Mouse (Mus musculus) T-helper 2 cell (primary cell): Measurements from ENCODE around the gene Prpf3.
"Not testable (repeated sequence)": the region's sequence is repeated elsewhere in the genome, so short reads cannot be mapped to it uniquely, and the experiment has no call there.

ENCODE experiments used
- in situ Hi-C: fragments of 300-600 bp; cut with MboI, MseI; formaldehyde crosslinking; loops from one replicate; pipeline ENCODE4 v1.15.1; 2025; ENCODE audit warnings: high pct_unique_total_duplicates

Prpf3 gene

DNA sequence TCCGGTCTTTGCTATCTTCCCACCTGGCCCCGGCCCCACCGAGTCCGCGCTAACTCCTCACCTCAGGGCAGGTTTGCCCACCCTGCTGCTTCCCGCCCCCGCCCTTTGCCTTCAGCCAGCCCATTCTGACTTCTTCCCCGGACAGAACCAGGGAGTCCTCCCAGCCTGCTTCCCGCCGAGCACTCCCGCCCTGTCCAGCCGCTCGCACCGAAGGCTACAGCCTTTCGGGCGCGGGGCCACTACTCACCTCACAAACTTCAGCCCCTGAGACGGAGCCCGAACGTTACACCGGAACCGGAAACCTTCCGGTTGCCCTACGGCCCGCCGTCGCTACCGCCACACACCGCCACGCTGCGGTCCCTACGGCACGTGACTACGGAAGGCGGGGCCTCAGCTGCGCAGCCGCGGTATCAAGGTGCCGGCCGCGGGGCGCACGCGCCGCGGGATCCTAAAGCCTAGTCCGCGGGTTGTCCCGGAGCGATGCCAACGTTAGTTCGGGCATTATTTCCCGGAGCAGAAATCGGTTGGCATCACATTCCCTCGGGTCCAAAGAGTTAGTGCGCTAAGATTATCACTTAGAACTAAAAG lies at the start of gene Prpf3:
Prpf3 (minus strand) TSS at position 384 of the 588 bp plus-strand sequence.
- in situ Hi-C loops: no loop called here

DNA sequence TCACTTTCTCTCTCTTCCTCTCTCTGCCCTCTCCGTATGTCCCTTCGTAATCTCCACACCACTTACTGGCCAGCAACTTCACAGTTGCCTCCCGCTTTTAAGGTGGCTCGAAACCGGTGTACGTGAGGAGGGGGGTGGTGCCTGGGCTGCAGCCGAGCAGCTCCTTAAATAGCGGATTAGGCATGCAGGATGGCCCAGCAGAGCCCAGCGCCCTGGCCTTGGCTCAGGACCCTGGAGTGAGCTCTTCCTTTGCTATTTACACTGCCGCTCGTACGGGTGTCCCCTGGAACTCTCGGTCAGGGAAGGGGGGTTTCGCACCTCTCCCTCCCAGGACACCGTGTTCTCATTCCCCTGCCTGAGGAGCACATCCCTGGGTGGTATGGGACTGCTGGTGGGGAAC lies 48.9 kb upstream of the Prpf3 start, which contains the start of gene Car14:
Car14 (minus strand) TSS at position 124 of the 400 bp plus-strand sequence.
- in situ Hi-C loops: no loop called here

DNA sequence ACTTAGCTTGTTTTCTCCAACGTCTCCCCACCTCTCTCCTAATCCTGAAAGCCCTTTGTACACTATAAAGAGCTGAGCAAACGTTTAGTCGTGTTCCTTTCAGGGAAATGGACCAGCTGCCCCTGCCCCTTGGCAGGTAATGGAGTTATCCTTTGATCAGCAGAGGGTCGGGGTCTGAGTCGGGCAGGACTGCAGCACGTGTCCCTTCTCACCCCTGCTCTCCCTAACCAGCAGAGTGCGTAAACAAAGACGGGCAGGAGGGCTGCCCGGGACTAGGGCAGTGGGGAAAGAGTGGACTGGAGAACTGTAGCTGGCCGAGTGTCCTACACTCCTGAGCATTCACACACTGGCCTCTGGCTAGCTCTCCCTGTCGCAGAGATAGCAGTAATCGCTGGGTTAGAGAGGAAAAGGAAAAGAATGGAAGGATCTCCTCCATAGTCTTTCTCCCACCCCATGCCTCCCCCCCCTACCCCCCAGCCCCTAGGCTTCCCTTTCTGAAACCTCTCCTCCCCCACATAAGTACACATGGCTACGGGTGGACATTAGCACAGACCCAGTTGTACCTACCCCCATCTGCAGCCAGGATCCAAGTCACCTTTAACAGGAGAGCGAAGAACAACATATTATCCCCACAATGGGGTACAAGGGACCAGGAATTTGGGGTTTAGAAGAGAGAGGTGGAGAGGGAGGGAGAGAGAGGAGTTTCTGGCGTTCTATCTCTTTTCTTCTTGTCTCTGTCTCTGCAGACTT lies 48.2 kb upstream of the Prpf3 start:
- in situ Hi-C loops: no loop called here

DNA sequence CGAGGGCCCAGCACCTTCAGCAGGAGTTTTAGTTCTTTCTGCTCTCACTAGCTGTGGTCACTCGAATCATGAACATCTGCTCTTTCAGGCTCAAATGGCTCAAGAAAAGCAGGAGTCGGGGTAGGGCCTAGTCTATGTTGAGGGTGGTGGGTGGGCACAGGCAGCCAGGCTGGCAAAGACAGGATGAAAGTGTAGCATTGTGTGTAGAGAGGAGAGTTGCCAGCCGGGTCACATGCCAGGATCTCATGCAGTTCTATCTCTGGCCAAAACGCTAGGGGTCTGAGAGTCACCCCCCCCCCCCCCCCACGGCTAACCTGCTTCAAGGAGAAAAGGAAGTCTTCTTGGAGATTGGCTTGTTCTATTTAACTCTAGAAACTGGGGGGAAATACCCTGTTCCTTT lies 47.0 kb upstream of the Prpf3 start:
- in situ Hi-C loops: no loop called here

DNA sequence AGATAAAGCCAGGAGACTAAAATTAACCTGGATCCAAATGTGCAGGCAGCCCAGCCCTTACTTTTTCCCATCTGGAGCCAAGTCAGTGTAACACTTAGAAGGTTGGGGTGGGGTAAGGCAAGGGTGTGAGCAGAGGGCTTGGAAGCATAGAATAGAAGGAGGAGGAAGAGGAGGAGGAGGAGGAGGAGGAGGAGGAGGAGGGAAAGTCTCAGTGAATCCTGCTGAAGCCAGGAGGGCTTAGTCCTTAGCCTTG lies 46.6 kb upstream of the Prpf3 start:
- in situ Hi-C loops: no loop called here

DNA sequence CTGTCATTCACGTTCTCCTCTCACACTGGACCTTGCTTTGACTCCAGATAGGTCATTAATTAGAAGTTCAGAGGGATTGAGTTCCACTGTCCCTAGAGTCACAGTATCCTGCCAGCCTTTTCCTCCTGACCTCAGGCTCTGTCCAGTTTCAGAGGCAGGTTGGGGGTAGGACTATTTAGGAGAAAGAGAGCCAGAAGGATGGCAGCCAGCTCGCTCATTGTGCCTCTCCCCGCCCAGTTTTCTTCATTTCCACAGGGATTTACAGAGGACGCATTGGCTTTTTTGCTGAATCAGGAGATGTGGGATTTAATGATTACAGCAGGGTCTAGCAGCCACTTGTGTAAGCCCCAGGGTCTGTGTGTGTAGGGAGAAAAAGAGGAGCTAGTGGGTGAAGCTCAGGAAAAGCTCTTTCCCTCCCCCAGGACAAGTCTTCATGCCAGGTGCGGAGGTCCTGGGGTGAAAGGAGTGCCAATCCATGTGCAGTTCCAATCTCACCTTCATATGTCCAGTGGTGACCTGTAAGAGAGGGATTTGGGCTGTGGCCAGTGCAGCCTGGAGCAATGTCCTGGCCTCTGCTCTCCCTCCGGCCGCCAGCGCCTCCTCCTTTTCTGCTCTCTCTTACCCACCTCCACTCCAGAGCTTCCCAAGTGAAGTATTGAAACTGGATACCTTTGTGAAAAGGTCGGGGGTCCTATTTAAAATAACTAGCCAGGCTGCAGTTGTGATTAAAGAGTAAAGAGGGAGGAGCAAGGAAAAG lies 46.1 kb upstream of the Prpf3 start:
- in situ Hi-C loops: no loop called here

DNA sequence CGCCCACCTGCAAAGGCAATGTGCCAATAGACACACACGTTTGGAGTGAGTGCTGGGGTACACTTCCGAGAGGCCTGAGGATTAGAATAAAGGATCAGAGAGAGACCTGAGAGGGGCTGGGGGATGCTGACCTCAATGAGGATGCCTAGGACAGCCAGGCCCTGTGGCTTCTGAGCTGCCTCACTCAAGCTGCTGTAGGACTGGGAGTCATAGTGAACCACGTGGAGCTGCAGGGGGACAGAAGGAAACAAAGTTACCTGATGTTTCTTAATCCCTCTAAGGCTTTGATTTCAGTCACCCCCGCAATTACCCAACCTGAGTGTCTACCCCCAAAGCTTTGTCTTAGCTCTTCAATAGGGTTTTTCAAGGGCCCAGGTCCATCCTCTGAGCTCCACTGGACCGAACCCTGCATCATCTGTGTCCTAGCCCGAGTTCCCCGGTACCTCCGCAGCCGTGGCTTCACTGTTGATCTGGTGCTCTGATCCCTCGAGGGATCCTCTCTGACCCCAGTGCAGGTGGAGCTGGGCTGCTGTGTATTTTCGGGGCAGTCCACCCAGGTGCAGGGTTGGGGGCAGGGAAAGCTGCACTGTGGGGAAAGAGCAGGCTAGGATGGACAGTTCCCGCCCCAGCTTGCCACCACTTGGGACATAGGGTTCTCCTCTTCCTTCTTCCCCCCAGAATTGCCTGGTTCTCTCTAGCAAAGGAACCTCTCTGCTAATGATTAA lies 44.3 kb upstream of the Prpf3 start:
- in situ Hi-C loops: no loop called here

DNA sequence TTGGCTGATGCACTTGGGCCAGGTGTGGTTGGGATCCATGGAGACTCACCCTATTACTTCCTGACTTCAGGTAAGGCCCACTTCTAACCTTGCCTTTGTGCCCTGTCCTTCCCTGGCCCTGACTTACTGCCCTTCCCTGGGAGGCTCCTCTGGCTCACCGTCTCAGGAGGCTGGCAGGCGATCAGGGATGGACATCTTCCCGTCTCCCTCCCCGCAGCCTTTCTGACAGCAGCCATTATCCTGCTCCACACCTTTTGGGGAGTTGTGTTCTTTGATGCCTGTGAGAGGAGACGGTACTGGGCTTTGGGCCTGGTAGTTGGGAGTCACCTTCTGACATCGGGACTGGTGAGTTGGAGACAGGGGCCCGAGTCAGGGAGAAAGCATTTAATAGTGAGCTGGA lies 39.8 kb upstream of the Prpf3 start:
- in situ Hi-C loops: not testable (repeated sequence)

DNA sequence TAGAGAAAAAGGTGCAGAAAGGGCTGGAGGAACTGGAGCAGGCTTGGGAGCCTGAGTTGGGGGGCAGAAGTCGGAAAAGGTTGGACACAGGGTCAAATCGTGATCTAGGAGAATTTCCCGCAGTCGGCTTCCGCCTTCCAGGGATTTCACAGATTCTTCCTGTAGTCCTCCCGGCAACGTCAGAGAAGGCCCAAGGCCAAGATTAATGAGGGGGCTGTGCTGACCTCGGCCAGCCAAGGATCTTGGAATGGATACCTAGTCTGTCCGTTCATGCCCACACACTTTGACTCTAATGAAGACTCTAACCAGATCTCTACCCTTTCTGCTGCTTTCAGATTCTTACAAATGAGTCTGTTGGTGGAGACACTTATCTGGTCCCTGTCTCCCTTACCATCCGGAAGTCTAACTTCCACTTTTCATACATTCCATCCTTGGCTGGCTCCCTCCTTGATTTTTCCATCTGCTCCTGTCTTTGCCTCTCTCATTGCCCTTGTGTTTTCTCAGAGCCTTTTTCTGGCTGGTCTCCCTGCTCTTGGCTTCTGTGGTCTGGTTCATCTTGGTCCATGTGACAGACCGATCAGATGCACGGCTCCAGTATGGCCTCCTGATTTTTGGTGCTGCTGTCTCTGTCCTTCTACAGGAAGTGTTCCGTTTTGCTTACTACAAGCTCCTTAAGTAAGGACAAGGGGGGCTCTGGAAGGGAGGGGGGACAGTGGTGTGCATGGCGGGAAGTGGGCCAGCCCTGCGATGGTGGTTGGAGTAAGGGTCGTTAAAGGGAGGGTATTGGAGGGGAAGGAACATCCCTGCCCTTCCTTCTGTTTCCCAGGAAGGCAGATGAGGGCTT lies 38.9 kb upstream of the Prpf3 start:
- in situ Hi-C loops: no loop called here

DNA sequence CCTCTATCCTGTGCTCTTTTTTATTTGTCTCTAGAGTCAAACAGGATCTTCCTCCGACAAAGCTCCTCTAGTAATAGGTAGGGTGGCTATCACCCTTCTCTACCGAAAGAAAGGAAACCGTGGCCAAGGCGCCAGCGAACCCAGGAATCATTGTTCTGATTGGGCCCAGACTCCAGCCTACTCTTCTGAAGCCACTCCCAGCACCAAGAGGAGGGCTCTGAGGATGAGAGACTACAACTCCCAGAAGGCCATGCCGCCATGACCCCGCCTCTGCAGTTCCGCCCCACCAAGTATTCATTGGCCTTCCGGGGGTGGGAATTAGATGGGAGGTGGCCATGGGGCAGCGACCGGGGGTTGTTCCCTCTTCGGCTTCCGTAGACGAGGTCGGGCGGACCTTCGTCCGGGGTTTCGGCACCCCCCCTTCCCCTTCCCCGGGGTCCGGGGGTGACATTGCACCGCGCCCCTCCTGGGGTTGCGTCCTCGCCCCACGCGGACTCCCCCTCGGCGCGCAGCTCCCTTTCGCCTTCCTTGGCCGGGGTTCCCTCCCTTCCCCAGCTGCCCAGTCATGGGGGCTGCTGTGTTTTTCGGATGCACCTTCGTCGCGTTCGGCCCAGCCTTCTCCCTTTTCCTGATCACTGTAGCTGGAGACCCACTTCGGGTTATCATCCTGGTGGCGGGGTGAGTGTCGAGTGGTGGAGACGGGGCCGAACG lies 38.1 kb upstream of the Prpf3 start, which contains the start of gene Aph1a:
Aph1a (plus strand) TSS at position 364 of the 711 bp plus-strand sequence.
- in situ Hi-C loops: not testable (repeated sequence)

DNA sequence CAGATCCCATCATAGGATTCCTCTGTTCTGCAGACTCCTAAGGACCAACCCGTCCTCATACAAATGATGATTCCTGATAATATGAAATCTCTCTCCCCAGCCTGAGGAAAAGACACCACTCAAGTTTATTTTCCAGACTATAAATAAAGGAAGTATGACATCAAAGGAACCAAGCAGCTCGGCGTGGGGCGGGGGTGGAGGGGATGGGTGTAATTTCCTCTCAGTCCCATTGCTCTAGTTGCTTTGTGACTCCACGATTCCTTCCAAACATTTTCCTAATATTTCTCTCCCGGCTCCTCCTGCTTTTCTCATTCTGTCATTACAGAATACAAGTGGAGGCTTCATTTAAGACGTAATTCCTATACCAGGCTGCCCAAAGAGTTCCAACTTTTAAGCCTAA lies 37.4 kb upstream of the Prpf3 start:
- in situ Hi-C loops: no loop called here

DNA sequence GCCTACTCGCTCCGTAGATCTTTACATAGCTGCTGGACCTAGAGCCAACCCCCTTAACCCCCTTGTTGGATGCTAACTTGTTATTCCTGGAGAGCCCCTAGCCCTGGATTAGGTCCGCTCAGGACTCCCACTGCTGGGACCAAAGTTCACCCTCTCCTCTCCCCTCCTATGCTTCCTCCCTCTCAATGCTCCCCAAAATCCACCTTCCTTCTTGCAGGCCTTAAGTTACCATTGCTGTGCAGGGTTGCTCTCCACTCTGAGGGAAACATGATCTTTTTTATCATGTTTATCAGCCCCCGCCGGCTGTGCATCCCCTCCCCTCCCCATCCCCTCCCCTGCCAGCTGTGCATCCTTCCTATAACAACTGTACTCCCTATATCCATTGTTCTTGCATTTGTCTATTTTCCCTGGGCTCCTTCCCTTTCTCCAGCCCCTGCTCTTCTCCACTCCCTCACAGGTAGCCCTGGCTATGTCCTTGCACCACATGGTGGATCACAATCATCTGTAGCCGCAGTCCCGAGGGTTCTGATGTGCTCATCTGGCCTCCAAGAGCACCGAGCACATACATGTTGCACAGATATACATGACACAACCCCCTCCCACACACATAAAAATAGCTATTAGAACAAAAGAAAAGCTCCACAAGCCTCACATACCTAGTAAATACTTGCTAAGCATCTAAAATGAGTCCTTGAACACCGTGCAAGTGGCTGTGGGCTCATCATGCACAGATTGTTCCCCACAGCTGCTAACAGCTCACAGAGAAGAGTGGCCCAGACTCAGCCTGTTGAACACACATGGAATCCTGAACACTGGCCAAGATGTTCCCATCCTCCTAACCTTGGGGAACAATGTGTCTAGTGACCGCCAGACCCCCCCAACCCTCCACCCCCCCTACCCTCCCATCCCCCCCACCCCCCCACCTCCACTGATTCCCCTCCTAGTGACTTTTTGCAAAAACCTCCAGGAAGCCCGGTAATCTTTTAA lies 36.7 kb upstream of the Prpf3 start:
- in situ Hi-C loops: no loop called here

DNA sequence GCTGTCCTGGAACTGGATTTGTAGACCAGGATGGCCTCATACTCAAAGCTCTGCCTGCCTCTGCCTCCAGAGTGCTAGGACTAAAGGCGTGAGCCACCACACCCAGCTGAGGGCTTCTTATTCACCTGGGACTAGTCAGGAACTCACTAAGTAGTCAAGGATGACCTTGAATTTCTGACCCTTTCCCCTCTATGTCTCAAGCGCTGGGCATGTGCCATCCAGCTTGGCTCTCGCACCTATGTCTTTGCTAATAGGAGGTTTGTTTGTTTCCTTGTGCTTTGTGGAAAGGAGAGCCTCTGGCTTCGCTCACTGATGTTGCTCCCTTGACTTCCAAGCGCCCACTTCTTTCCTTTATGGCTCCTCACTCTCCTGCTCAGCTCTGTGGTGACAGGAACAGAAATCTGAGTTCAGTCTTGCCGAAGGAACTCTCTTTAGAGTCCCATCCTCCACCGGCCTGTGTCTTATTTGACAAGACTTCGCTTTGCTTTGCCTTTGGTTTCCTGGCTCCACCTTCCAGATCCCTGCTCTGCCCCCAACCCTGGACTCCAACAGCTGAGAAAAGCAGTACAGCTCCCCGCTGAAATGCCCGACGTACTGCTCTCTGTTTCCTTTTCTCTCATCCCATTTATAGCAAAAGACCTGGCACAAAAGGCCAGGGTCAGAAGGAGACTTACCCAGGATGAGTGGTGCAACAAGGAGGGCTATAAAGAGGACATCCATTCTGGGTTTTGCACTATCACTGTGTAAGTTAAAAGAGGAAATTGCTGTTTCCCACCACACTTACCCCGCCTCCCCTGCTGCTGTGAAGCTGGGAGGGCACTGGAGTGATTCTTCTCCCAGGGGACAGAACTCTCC lies 35.8 kb upstream of the Prpf3 start, which contains the start of gene BC028528:
BC028528 (minus strand) TSS at position 795 of the 855 bp plus-strand sequence.
- in situ Hi-C loops: no loop called here

DNA sequence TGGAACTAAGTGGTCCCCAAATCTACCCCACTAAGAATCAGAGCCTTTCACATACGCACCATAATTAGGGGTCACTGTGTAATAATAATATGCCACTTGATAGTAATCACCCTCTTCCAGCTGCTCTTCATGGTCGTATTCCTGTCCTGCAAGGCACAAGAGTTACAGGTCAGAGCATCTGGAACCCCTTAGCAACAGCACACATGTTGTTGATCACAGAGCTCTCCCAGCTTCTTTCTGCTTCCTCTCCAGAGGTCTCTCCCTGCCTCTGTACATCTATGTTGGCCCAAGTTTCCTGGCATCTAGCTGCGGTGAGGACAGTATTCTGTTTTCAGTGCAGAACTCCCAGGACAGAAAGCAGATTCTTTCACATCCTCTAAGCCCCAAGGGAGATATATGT lies 34.0 kb upstream of the Prpf3 start:
- in situ Hi-C loops: no loop called here

DNA sequence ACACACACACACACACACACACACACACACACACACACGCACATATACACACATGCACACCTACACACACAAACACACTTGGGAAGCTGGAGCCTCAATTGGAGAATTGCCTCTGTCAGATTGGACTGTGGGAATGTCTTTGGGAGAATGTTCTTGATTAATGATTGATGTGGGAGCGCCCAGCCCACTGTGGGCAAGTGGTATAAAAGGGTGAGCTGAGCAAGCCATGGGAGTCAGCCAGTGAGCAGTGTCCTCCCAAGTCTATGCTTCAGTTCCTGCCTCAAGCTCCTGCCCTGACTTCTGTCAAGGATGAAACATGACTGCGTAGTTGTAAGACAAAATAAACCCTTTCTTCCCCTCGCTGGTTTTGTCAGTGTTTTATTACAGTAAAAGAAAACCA lies 31.9 kb upstream of the Prpf3 start:
- in situ Hi-C loops: no loop called here

DNA sequence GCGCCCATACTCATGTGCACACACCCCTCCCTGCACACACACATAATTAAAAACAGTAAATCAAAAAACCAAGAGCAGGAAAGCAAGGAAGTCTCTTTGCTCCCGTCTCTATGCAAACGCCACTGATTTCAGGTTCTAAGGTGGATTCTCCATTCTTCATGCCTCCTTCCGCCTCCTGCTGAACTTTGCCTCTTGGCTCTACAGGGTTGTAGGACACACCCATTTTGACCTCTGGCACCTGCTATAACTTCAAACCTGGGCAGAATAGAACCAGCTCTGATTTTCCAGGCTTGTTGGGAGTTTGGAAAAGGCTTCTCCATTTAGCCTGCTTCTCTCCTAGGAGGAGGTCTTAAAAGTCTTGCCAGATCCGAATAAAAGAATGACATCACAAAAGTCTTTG lies 28.7 kb upstream of the Prpf3 start:
- in situ Hi-C loops: no loop called here

DNA sequence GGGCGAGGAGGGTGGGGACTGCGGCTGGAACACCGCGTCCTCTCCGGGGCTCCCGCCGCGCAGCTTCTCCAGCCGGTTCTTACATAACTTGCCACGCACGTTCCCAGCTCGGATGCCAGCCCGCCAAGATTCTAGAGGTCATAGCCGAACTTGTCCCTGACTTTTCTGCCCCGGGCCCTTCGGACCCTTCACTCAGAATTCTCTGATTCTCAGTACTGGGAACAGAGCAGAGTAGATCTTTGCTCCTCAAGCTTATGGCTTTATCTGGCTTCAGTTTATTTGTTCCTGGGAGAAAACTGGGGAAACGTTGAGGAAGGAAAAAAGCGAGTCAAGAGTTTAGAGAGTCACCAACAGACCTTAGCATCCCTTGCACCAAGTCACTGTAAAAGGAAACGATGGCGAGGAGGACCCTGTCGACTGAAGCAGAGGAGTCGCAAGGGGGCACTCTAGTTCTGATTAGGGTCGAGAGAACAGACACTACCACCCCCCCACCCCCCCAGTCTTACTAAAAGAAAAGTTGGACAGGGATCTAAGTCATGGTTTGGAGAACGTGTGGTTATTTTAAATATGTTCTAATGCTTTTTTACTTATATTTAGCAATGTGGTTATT lies 27.2 kb upstream of the Prpf3 start:
- in situ Hi-C loops: no loop called here
